Comparison of ENCODE assay signal across 7 mouse cellular contexts in the genomic region with DNA sequence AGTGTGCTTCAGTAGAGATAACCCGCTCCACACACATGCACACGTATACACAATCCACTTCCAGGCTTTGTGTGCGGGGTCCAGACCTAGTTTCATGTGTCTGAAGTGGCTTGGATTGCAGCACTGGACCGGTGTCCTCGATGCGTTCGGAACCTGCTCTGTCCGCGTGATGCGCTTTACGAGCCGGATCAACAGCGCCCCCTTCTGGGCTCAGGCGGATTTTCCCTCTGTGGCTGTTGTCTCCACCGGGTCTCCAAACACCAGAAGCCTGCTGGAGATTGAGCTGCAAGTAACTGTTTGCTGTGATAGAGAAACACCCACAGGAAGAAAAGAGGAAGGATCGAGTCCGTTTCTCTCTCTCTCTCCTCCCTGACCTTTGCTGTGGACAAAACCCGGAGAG. TPM values are rescaled to one million over a fixed set of nuclear protein-coding genes. Genes with fewer than 3 reads are reported as not detected.
DNase-seq lines count a peak whose midpoint lies in the region; ATAC-seq lines count a peak whose summit lies in the region.

No protein-coding gene starts in this region.

- peak; percentile 65 for ATAC-seq in activated CD4-positive, CD25-positive, alpha-beta regulatory T cell, adult 4 months
- peak; percentile 67 for ATAC-seq in megakaryocyte-erythroid progenitor cell, adult 5-6 weeks (replicated peaks; ENCODE audit: low FRiP score, low TSS enrichment, poor library complexity, severe bottlenecking)

- peak; percentile 90 to 93 for DNase-seq in cerebellum, postnatal 10 days
- peak; percentile 86 for DNase-seq in gastrocnemius, adult 18-20 months (ENCODE audit: low spot score)
- peak; percentile 87 for DNase-seq in induced T-regulatory cell, adult 2 months (ENCODE audit: low read depth)
- peak; percentile 79 to 86 for DNase-seq in left cerebral cortex, postnatal 10 days (ENCODE audit: extremely low spot score in 1 of 2, low spot score in 2 of 2)
- peak; percentile 58 to 81 for DNase-seq in spleen, adult 18-20 months

- intact Hi-C loops in left cerebral cortex, postnatal 10 days (cut with DNase I) = loop anchor here (5.0 kb wide), 2 partner anchors 40 to 115 kb away; a partner anchor contains a TSS

RNA-seq across cellular contexts. Expression of a gene that starts 20.8 kb away (rescaled TPM):
- 100 to 1,000 TPM in 1 of 2 experiments, 10 to 100 TPM in 1; 92.2 to 124 TPM for polyA plus RNA-seq in activated CD4-positive, CD25-positive, alpha-beta regulatory T cell, adult 4 months (2017; shearing (Covaris generic))
- 10 to 100 TPM; 60.3 to 70.5 TPM for total RNA-seq in gastrocnemius, adult 18-20 months (2021)
- 100 to 1,000 TPM; 345 to 346 TPM for total RNA-seq in left cerebral cortex, postnatal 10 days (2021)
- total RNA-seq in megakaryocyte-erythroid progenitor cell, adult 5-6 weeks (2014; fragmentation: Nextera tagmentation) = 202 and 217 TPM in 2 replicates
- total RNA-seq in megakaryocyte-erythroid progenitor cell, adult 5-6 weeks (2017) = 450 and 532 TPM in 2 replicates

RNA-seq across cellular contexts. Expression of a gene that starts 33.4 kb away (rescaled TPM):
- 100 to 1,000 TPM; 166 to 179 TPM for polyA plus RNA-seq in activated CD4-positive, CD25-positive, alpha-beta regulatory T cell, adult 4 months (2017; shearing (Covaris generic))
- total RNA-seq in gastrocnemius, adult 18-20 months (2021) = 10 to 100 TPM; 10.1 to 17.7 TPM
- total RNA-seq in left cerebral cortex, postnatal 10 days (2021) = 10 to 100 TPM; 33.8 to 37.4 TPM
- total RNA-seq in megakaryocyte-erythroid progenitor cell, adult 5-6 weeks (2014; fragmentation: Nextera tagmentation) = 55.3 and 72.9 TPM in 2 replicates
- 28.9 and 35.7 TPM in 2 replicates for total RNA-seq in megakaryocyte-erythroid progenitor cell, adult 5-6 weeks (2017)

RNA-seq across cellular contexts. Expression of a gene that starts 39.8 kb away (rescaled TPM):
- 100 to 1,000 TPM in 1 of 2 experiments, 10 to 100 TPM in 1; 88.9 to 102 TPM for polyA plus RNA-seq in activated CD4-positive, CD25-positive, alpha-beta regulatory T cell, adult 4 months (2017; shearing (Covaris generic))
- total RNA-seq in gastrocnemius, adult 18-20 months (2021) = 100 to 1,000 TPM; 115 to 118 TPM
- 100 to 1,000 TPM; 251 to 263 TPM for total RNA-seq in left cerebral cortex, postnatal 10 days (2021)
- total RNA-seq in megakaryocyte-erythroid progenitor cell, adult 5-6 weeks (2014; fragmentation: Nextera tagmentation) = 20.4 and 22.9 TPM in 2 replicates
- 11.6 and 23.9 TPM in 2 replicates for total RNA-seq in megakaryocyte-erythroid progenitor cell, adult 5-6 weeks (2017)

Comparison
In these comparisons a context has a peak if more than half of its experiments do, and no peak if none do; other contexts are left out.
1. Peak in every context shown above with its lines: DNase-seq and ATAC-seq.
2. RNA of a gene that starts 39.8 kb away (total RNA-seq): 251 to 263 TPM in left cerebral cortex, postnatal 10 days and 115 to 118 TPM in gastrocnemius, adult 18-20 months; 11.6 to 23.9 TPM in megakaryocyte-erythroid progenitor cell, adult 5-6 weeks; every median in the first group is over 4 times any median in the second.